Mouse (Mus musculus) hematopoietic stem cell, adult 5-6 weeks (primary cell): ENCODE measurements around the gene Rnasek. TPM values are rescaled to one million over a fixed set of nuclear protein-coding genes. Genes with fewer than 3 reads are reported as not detected.

ENCODE experiments used
- ATAC-seq, 2 experiments: fragments of 125-278 bp in 1 of 2; replicated peaks in 1 of 2; 2 replicates each; pipeline ENCODE4 v1.8.0; 2016 to 2017; ENCODE audit warnings: inconsistent platforms in 2 of 2, mild to moderate bottlenecking in 2 of 2, moderate number of reproducible peaks in 2 of 2, low read depth in 1 of 2, moderate TSS enrichment in 1 of 2; ENCODE audit not compliant: low FRiP score in 2 of 2, poor library complexity in 2 of 2, severe bottlenecking in 2 of 2, insufficient read depth in 1 of 2, low TSS enrichment in 1 of 2
- total RNA-seq: library from RNA; stranded (forward); fragments of 172-1452, 232-1000 nt; gene quantifications from 2 replicates; pipeline ENCODE4 v1.2.3, GENCODE M21; 2017

Gene Rnasek
- 19.7 and 22.5 TPM in 2 replicates for total RNA-seq

DNA sequence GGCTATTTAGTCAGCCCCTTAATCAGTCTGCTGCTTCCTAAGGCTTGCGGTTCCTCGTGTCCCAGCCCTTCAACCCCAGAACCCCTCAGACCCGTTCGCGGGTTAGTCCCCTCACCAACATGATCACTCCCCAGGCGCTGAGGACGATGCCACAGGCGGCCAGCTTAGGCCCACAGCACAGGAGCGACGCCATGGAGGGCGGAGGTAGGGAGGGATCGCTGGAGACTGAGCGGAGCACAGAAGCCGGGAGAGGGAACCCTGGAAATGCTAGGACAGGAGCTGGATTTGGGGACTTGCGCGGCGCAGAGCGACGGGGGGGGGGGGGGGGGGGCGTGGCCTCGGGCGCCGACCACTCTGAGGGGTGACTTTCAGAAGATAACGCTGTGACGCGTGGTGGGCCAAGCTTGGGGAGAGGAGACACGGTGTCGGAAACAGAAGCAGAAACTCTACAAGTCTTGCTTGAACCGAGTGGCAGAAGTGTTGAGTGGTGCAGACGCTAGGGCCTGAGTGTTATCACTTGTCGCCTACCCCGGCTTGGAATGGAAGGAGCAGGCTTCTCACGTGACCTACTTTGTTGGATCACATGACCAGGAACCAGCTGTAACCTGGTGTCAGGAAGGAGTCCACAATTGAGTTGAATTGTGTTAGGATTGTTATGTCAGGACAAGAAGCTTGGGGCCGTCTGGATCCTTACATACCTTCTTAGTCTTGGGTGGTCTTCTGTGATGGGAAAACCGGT lies at the start of gene Rnasek, which contains the start of gene Gm21988:
Rnasek (minus strand) TSS at position 302 of the 739 bp plus-strand sequence.
Gm21988 (minus strand) TSS at position 290 of the 739 bp plus-strand sequence.
- ATAC-seq = peak; percentile 34 to 51; a peak in 3 of 4 replicates

DNA sequence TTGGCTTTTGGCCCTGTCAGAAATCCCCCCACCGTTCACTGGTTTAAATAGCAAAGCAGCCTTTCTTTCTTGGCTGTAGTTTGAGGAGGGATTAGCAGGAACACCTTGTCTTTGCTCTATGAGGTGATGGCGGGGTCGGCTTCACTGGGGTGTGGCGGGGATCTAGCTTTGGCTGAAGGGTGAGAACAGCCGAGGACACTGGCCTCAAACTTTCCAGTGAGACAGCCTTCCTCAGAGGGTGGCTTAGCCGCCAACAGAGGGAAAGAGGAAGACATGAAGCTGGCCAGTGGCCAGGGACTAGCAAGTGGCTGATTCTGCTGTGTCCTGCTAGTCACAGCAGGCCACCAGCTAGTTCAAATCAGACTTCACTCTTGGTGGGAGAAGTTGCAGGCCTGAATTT lies 49.6 kb upstream of the Rnasek start:
- ATAC-seq = peak; percentile 50 to 56; a peak in 3 of 4 replicates

DNA sequence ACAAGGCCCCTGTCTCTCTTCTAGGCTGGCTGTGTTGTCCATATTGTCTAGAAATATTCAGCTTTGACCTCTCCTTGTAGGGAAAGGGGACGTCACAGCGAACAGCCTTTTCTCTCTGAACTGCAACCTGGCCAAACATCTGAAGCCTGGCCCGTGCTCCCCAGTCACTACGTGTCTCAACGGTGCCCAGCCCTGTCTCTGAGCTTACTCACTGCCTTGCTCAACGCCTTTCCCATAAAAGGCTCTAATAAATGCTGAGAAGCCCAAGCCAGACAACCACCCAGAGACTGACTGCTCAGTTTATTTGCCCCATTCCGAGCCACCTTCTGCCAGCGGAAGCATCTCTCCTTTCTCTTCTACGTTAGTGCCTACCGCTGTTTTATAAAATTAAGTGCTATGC lies 48.5 kb upstream of the Rnasek start:
- ATAC-seq = no peak

DNA sequence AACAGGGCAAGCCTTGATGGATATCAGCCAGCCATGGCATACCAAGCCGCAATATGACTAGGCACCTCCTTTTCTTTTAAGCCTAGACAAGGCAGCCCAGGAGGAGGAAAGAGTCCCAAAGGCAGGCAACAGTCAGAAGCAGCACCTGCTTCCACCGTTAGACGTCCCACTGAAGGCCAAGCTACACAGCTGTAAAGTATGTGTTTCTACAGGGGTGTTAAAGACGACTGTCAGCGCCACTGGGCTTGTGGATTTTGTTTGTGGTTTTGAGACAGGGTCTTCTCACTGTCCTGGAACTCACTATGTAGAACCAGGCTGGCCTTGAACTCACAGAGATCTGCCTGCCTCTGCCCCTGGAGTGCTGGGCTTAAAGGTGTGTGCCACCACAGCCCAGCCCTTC lies 46.0 kb upstream of the Rnasek start:
- no peak for ATAC-seq

DNA sequence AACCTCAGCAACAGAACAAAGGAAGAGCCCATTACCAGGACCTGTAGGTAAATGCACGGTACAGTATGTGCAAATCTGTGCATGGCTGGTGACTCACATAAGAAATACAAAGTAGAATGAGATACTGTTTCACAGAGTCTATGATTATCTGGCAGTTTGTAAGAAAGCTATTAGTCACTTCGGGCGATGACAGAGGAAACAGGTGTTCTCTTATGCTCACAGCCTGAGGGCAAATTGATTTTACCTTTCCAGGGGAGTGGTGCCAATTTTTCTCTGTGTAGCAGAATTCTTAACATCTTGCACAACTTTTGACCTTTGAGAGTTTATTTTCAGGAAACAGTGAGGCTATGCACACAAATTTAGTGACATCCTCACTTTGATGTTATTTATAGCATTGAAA lies 45.1 kb upstream of the Rnasek start:
- no peak for ATAC-seq

DNA sequence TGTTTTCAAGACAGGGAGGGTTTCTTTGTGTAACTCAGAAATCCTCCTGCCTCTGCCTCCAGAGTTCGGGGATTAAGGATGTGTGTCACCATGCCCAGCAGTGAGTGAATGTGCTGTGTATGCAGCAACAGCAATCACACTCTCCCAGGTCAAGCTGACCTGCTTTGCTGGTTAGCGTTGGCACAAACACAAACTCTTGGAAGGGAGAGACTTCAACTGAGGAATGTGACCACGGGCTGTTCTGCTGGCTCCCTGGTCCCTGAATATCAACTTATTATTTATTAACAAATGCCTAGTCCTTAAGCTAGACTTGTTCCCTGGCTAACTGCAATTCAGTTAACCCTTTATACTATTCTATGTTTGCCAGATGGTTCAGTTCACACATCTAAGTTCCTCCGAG lies 44.0 kb upstream of the Rnasek start:
- no peak for ATAC-seq

DNA sequence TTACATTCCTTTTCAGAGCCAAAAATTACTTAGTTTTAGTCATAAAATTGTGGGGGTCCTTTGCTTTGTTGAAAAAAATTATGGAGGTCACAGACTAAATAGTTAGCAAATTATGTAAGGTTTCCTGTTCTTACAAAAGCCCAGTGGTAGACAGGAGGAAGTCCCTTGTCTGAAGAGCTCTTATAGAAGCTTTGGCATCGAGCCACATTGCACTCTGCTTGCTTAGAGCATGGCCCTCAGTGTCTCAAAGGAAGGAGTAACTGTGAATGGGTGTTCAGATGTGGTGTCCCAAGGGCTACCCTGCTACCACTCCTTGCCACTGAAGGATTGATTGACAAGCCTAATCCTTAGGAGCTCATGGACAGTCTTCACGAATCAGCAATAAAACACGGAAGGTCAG lies 40.8 kb upstream of the Rnasek start:
- peak; percentile 69 to 78; a peak in 3 of 4 replicates for ATAC-seq

DNA sequence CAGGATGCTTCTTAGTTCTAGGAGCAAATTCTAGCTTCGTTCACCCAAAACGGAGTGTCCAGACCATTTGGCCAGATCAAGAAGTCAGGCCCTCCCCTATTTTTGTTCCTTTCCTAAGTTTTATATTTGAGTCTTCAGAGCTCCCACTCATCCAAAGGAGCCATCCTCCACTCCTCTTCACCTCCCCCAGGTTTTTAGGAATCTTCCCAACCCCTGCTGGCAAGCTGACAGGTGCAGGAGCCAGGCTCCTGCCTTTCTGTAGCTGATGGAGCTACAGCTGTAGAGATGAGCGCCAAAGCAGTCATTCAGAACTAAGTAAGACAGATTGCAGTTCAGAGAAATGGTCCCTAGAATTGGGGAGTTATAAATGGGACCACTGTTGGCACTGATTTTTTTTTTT lies 39.3 kb upstream of the Rnasek start:
- ATAC-seq = no peak

DNA sequence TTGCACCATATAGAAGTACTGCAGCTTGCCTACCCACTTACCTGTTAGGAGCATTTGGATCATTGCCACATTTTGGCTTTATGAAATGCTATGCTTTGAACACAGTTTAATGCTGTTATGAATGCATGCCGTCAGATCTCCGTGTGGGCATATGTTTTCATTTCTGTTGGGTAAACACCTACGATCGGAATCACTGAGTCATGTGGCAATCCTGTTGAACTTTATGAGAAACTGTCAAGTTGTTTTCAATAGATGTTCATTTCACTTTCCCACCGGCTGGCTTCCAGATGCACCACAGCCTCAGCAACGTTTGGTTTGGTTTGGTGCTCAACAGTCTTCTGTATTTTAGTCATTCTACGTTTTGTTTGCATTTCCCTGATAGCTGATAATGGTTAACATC lies 32.0 kb upstream of the Rnasek start:
- no peak for ATAC-seq

DNA sequence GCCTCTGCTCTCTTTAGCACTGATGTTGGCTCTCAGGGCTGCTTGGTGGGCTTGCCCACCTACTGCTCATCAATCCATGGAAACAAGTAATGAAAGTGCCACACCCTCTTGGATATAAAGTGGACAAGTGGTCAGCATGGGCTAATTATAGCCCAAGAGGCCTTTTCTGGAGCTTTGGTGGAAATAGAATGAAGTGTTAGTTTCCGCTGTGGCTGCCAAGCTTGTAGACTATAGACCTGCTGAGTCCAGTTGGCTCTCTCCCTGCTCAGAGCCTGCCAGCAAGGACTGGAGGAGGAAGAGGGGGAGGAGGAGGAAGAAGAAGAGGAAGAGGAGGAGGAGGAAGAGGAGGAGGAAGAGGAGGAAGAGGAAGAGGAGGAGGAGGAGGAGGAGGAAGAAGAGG lies 26.8 kb upstream of the Rnasek start:
- ATAC-seq = no peak

DNA sequence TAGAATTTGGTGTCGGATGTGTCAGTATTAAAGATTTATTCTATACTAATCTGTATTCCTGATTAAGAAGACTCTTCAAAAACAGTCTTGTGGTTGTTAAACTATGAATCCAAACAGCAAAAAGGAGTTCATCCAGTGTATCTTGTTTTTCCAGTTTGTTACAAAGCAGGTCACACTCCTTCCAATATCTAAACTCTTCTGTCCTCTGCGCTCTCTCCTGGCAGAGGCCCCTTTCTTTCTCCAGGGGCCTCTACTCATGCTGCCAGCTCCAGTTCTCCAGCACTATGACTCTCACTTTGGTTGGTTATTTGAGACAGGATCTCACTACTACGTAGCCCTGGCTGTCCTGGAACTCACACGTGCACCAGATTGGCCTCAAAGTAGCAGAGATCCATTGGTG lies 26.2 kb upstream of the Rnasek start:
- no peak for ATAC-seq

DNA sequence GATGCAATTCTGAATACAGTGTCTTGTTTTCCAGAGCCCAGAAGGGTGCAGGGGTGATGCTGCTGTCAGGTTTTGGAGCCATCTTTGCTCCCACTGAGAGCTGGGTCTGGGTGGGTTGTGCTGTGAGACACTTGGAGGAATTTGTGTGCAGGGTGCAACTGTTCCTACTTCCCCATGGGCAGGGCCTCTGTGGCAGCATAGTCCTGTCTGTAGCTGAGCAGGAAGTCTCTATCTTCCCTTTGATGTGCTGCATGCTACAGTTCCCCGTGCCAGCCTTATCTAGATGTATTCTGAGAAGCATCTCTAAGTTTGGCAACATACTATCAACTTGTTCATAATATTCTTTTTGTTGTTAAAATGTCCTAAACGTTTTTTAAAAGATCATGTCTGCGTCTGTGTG lies 25.6 kb upstream of the Rnasek start:
- ATAC-seq = no peak

DNA sequence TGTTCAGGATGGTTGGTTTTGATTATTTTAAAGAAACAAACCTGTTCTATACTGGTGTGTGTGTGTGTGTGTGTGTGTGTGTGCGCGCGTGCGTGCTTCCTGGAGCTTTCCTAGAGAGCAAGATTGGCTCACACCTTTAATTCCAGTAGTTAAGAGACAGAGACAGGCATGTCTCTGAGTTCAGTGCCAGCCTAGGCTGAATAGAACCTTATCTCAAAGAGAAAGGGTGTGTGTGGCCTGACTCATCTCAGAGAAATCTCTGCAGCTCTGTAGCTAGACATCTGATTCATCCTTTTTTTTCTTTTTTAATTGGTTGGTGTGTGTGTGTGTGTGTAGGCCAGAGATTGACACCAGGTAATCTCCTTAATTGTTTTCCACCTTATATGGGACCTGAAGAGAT lies 19.4 kb upstream of the Rnasek start:
- ATAC-seq = no peak

DNA sequence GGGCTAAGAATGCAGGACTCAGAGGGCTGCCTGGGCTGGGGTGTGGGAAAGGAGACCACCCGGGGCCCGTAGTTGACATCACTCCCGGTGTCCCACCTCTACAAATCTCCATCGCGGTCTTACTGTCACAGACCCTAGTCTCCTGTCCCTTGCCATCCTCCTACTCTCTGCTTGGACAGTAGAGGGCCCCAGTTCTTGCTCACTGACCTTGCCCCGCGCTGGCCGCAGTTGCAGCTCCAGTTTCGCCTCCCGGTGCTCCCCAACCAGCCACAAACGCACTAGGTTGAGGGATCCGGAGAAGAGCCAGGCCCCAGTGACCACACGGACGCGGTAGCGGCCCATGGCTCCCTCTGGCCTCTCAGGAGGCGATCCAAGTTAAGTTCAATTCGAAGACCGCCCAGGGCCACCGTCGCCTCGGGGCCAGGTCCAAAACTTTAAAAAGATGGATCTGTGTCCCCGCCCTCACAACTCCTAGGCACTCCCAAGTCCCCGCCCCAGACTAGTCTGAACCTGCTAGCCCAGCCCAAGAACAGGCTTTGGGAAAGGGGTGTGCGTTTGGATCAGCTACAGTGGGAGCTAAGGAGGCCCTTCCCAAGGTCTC lies 15.4 kb upstream of the Rnasek start, which contains the start of gene Alox12:
Alox12 (minus strand) TSS at position 423 of the 601 bp plus-strand sequence.
- ATAC-seq = no peak; a peak in 1 of 4 replicates

DNA sequence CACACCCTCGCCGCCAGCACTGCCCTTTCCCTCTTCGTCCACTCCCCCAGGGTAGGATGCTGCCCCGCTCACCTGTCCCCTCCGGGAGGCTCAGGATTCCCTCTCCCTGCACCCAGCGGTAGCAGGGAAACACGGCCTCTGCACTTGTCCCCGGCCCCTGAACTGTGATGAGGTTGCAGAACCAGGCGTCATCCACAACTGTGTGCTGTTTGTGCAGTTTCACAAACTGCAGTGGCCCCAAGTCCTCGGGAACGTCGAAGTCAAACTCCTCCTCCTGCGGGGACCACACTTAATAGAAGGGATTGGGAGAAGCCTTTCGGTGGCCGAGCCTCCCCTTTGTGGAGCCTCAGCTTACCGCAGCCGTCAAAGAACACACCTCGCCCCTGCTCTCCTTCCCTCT lies 14.7 kb upstream of the Rnasek start:
- ATAC-seq = peak in 1 of 2 experiments; percentile 51; a peak in 2 of 4 replicates

DNA sequence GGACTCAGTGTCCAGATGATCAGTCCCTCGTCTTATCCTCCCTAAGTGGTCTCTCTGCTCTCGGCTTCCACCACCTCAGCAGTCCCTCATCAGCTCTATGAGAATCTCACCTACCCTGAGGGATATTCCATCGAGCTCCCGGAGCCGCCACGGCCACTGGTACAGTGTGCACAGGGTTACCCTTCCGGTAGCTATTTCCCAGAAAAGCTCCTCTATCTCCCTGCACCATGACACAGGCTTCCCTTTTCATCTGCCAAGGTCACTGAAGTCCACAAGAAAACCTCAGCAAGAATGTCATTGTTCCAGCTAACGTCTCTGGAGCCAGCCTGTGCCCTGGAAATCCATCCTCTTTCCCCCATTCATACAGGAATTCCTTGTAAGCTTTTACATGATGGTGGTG lies 12.2 kb upstream of the Rnasek start:
- no peak for ATAC-seq

DNA sequence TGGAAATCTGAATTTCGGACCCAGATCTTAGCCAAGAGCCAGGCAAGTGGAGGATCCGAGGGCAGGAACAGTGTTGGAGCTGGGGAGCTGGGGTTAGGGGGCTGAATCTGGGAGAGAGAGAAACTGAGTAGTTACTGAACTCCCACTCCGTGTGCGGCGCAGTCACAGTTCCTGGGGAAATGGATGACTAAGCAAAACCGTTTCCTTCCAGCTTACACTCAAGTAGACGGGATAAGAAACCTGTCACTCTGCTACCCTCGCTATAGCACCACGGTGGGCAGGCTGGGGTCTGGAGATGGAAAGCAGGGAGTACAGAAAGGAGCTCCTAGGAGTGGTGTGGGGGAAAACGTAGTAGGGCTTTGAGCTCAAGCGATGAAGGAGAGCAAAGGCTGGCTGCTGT lies 10.5 kb upstream of the Rnasek start:
- ATAC-seq = peak; percentile 22 to 23; a peak in 1 of 4 replicates

DNA sequence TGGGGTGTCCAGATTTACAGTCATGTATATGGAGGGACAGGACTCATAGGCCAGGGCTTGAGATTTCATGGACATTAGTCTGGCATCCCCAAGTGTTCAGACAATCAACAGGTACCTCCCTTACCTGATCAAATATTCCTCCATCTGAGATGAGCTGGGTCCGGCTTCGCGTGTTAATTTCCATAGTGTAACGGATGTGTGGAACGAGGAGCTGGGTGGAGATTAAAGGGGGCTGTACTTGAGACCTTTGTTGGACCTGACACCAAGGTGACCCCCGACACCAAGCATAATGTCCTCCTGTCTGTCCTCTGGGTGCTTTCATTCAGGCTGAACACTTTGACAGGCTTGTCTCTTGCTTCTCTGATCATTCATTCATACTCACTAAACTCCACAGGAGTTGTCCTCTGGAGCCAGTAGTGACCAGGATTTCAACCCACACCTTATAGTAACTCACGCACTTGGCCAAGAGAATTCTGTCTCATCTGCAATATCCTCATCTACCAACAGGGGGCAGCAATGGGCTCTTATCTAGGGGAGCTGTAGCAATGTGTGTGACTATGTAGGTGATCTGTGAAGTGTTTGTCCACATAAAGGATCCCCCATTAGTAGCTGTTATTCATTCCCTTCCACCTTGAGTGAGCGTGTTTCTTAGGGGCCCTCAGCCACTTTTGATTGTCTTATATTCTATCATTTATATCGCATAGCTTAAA lies 7.6 kb upstream of the Rnasek start:
- peak; percentile 23 to 74; a peak in 2 of 4 replicates for ATAC-seq
